Mouse (Mus musculus): ENCODE data around the gene Socs1.
A peak's percentile ranks its signal among the peaks of the same experiment; 100 is the strongest.

Gene Socs1

DNA sequence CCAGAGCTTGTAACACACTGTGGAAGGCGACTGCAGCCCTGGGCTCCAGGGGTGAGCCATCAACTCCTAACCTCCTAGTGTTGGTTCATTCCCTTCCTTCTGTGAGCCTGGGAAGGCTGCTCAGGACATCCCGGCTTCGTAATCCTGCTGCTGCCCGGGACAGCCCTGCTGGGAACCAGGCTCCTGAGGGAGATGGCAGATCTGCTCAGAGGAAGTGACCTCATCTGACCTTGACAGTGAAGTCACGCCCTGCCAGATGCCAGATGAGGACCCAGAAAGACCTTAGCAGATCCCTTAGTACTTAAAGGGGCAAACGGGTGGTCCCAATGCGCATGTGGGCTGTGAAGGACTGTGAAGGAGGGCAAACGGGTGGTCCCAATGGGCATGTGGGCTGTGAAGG is 24.2 kb downstream of the Socs1 start:
- peak; percentile 97 for DNase-seq

GRCm38 (mm10) chr16:10756168-10756567 is 29.2 kb downstream of the Socs1 start:
- no peak for DNase-seq

GRCm38 (mm10) chr16:10754521-10755296 is 30.6 kb downstream of the Socs1 start:
- DNase-seq, result no peak

DNA sequence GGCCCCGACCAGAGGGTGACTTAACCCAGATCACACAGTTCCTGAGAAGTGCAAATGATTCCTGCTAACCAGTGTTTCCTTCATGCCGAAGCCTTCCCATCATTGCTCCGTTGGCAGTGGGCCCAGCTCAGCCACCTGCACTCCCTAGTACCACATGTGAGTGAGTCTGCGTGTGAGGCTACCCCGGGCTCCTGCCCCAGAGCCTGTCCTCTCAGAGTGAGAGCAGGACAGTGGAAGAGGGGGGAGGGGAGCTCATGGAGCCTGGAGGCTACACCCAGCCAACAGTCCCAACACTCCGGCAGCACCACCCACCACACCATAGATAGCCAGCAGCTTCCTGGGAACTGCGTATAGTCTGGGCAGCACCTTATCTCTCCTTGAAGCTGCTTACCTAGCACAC is 35.5 kb downstream of the Socs1 start:
- no peak for DNase-seq

- no peak for DNase-seq
These were observed 36.1 kb downstream of the Socs1 start for GRCm38 (mm10) chr16:10749226-10749625.

DNA sequence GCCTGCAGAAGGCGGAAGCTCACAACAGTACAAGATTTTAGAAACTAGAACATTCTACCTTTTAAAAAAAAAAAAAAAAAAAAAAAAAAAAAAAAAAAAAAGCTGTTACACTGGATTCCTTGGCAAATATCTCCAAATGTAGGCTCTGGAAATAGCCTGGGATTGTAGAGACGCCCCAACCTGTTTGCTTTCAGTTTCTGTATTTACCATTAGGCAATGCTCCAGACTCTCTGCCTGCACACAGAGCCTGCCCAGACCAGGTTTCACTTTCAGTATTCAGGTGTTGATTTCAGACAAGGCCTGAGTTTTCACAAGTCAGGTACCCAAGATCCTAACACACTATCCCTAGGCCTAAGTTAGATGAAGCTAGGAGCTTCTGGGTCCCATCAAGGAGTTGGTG is 44.3 kb downstream of the Socs1 start:
- peak; percentile 97 for DNase-seq

GRCm38 (mm10) chr16:10739854-10740398 is 45.4 kb downstream of the Socs1 start:
- peak; percentile 94 for DNase-seq

DNA sequence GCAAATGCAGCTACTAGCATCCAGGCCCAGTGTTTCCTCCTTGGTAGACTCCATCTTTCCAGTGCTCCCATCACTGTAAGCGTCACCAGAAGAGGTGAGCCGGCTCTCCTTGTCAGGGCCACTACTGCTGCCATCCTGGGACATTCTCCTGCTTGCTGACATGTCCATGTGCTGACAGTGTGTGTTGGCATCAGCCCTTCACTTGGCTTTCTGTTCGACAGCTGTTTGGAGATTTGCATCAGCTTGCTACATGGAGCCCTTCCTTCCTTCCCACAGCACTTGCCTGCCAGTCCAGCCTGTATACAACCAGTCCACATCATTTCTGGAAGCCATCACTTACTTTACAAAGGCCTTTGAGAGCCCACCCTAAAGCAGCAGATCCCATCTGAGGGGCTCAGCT is 46.5 kb downstream of the Socs1 start:
- DNase-seq, result no peak

DNA sequence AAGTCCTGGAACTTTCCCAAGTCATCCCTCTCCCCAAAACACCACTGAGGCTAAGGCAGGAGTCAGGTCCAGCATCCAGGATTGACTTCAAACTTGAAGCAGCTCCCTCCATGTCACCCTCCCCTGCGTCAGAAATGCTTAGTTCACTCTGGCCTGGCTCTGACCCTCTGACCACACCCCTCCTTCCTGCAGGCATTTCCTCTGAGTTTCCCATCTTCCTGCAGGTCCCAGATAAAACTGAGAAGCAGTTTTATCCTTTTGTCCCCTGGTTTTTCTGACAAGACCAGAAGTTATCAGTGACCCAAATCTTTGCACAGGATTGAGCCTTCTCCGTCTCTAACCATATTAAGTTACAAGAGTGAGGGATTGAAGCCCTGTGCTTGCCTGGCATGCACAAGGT is 47.8 kb downstream of the Socs1 start:
- peak; percentile 98 for DNase-seq

DNA sequence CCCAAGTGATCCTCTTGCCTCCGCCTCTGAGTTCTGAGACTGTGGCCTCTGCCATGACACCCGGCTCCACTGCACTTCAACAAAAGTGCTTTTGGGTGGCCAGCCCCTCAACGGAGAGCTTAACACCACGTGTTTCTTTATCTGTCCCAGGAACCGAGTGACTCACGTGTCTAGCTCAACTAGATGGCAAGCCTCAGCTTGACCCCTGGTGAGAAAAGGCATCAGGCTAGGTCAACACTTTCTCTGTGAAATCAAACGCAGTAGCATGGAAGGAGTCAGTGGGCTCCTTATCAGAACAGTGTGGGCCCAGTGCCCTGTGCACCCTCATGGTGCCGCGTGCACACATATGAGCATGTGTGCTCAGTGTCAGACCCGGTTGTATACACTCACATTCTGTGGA is 49.0 kb downstream of the Socs1 start:
- no peak for DNase-seq

DNA sequence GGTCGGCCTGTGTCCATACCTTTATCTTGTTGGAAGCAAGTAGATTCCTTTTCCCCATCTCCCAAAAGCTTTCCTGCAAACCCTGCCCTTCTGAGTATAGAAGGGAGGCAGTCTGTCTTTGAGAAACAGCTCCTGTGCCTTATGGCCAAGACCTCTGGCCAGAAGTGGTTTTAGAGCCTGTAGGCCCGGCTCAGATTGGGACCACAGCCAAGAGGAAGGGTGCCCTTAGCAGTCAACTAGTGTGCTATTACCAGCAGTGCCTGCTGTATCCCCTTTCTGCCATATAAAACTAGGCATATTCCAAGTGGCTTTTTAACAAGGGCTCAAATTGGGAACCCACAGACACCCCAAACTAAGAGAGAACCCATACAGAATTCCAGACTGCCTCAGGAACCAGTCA is 49.6 kb downstream of the Socs1 start:
- DNase-seq, result no peak

DNA sequence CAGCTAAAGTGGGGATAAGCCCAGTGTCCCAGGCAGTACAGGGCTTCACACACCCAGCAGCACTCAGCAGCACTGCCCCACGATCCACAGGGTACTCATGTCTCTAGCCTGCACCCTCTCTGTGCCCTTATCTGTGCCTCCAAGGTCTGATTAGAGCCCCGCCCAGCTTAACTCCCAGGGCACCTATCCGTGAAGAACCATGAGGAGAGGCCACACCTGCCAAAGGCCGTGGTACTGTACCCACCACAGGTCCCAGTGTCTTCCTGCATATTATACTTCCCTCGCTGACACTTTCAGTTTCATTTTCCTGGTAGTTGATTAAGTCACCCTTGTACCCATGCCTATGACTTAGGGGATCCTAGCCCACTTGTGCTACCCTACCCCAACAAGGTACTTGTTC is 52.9 kb downstream of the Socs1 start:
- no peak for DNase-seq

All from heart, adult 11 months (tissue).